Mouse (Mus musculus) liver, embryonic 14.5 days (tissue): ENCODE measurements at regions not wholly inside any gene's neighbourhood (a gene's known extent, or its start where the extent isn't known, plus 50 kb on each side); places are given as distances from the start of the nearest gene placed in this dataset.

ENCODE experiments used
- ATAC-seq: fragments of 200-750 bp; cut with Nextera tagmentation; 2 replicates; pipeline ENCODE4 v1.8.0; 2017; ENCODE audit warnings: moderate number of reproducible peaks, mild to moderate bottlenecking, moderate library complexity; ENCODE audit not compliant: insufficient read depth
- DNase-seq, 3 experiments: peaks; one replicate each; pipeline ENCODE4 v3.0.0-alpha.2; 2012 to 2013; ENCODE audit warnings: low read depth in 3 of 3, low spot score in 3 of 3
- H3K27ac ChIP-seq: fragments of 300-500 bp; sonication (generic); 2 replicates; pipeline ENCODE4 v1.5.1; 2014; ENCODE audit warnings: moderate library complexity, mild to moderate bottlenecking, control low read depth, inconsistent platforms
- H3K27me3 ChIP-seq: fragments of 300-500 bp; sonication (generic); 2 replicates; pipeline ENCODE4 v1.6.1; 2014; ENCODE audit warnings: mild to moderate bottlenecking, low read length, moderate library complexity; ENCODE audit not compliant: control insufficient read depth, insufficient read depth
- H3K36me3 ChIP-seq: fragments of 300-500 bp; sonication (generic); replicated peaks from 2 replicates; pipeline ENCODE4 v1.6.1; 2014; ENCODE audit warnings: low read depth; ENCODE audit not compliant: control insufficient read depth, insufficient read depth
- H3K4me1 ChIP-seq, 2 experiments: fragments of 200-500 bp in 1 of 2; fragments of 300-500 bp in 1 of 2; sonication (generic) in 1 of 2; replicated peaks; 2 replicates each; pipeline ENCODE4 v1.6.1; 2012 to 2014; ENCODE audit warnings: antibody characterized with exemption in 1 of 2, inconsistent platforms in 1 of 2, low read length in 1 of 2; ENCODE audit not compliant: control insufficient read depth in 2 of 2, insufficient read depth in 2 of 2
- H3K4me2 ChIP-seq: fragments of 300-500 bp; sonication (generic); 2 replicates; pipeline ENCODE4 v1.6.1; 2014; ENCODE audit warnings: low read depth, mild to moderate bottlenecking, control low read depth, moderate library complexity
- H3K4me3 ChIP-seq, 2 experiments: fragments of 200-500 bp in 1 of 2; fragments of 300-500 bp in 1 of 2; sonication (generic) in 1 of 2; 2 replicates each; pipeline ENCODE4 v1.5.1; 2012 to 2014; ENCODE audit warnings: low read depth in 2 of 2, low read length in 2 of 2, mild to moderate bottlenecking in 2 of 2, control low read depth in 1 of 2, inconsistent platforms in 1 of 2, moderate library complexity in 1 of 2; ENCODE audit not compliant: insufficient read depth in 1 of 2
- H3K9ac ChIP-seq: fragments of 300-500 bp; sonication (generic); replicated peaks from 2 replicates; pipeline ENCODE4 v1.6.1; 2014; ENCODE audit warnings: mild to moderate bottlenecking, control low read depth, moderate library complexity
- H3K9me3 ChIP-seq: fragments of 300-500 bp; sonication (generic); 2 replicates; pipeline ENCODE4 v1.6.1; 2016; ENCODE audit warnings: low read length, mixed read lengths; ENCODE audit not compliant: control insufficient read depth
- CTCF ChIP-seq: IDR thresholded peaks from 2 replicates; pipeline ENCODE4 v1.5.1; 2016; ENCODE audit warnings: antibody characterized with exemption, low read depth, control low read depth
- EP300 ChIP-seq: IDR thresholded peaks from 2 replicates; pipeline ENCODE4 v1.6.1; 2016; ENCODE audit warnings: antibody characterized with exemption, low read depth
- WGBS: fragments of 180-500 bp; shearing (Covaris S2); extraction: QIAGEN DNeasy Blood & Tissue Kit; methylation state at CpG from one replicate; pipeline ENCODE4 v1.1.7; 2014; ENCODE audit not compliant: insufficient replicate concordance; 5-methylcytosine and 5-hydroxymethylcytosine counted together

DNA sequence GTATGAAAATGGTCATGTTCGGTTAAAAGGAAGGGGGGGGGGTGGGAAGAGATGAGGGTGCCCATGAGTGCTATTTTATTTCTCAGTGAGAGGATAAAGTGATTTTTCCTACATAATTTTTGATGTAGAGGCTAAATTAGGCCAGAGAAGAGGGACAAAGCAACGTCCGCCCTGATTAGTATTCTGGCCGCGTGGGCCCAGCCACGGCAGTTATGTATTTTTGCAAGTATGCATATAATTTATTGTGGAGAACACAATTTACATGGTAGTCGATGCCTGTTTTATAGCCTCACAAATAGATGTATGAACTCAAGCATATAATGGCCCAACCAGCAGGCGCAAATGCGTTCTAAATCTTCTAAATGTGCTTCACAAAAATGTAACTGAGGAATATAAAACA is 132.8 kb downstream of the Mrm1 start:
- DNase-seq (no peak), ATAC-seq (no peak)
- peaks cover 0 to 3% of the 10 kb centered on the region in 2 experiments; a peak in 2 of 4 replicates for H3K4me1 ChIP-seq
- TF ChIP-seq EP300 = no peak
- TF ChIP-seq CTCF = no peak
- H3K9me3 ChIP-seq = no peaks in the 10 kb centered on the region
- H3K27ac ChIP-seq = no peak overlapping the region
- H3K27me3 ChIP-seq = no peaks in the 10 kb centered on the region
- H3K4me2 ChIP-seq = no peak overlapping the region
- no peaks in the 10 kb centered on the region for H3K36me3 ChIP-seq
- no peak overlapping the region for H3K9ac ChIP-seq
- 78% methylated on average over 9 of the region's 9 CpGs for WGBS
- H3K4me3 ChIP-seq = no peak overlapping the region

DNA sequence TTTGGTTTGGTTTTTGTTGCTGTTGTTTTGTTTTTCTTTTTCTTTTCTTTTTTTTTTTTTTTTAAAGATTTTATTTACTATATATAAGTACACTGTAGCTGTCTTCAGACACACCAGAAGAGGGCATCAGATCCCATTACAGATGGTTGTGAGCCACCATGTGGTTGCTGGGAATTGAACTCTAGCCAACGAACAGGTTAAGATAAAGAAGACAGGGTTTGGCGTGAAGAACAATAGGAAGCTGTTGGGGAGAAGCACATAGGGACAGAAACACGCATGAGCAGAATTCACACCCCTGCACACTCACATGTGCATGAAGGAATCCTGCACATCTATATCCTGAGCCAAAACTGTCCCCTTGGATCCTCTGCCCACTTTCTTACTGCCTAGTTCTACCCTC is 135.0 kb downstream of the Mrm1 start:
- no peak overlapping the region for H3K27ac ChIP-seq
- TF ChIP-seq CTCF (no peak), EP300 (no peak)
- 67% methylated on average over 3 of the region's 3 CpGs for WGBS
- no peaks in the 10 kb centered on the region for H3K9me3 ChIP-seq
- H3K36me3 ChIP-seq = no peaks in the 10 kb centered on the region
- no peak overlapping the region for H3K4me3 ChIP-seq
- ATAC-seq = no peak
- DNase-seq = no peak
- H3K27me3 ChIP-seq = no peaks in the 10 kb centered on the region
- no peak overlapping the region for H3K4me2 ChIP-seq
- peaks cover 0 to 3% of the 10 kb centered on the region in 2 experiments; a peak in 2 of 4 replicates for H3K4me1 ChIP-seq
- no peak overlapping the region for H3K9ac ChIP-seq

DNA sequence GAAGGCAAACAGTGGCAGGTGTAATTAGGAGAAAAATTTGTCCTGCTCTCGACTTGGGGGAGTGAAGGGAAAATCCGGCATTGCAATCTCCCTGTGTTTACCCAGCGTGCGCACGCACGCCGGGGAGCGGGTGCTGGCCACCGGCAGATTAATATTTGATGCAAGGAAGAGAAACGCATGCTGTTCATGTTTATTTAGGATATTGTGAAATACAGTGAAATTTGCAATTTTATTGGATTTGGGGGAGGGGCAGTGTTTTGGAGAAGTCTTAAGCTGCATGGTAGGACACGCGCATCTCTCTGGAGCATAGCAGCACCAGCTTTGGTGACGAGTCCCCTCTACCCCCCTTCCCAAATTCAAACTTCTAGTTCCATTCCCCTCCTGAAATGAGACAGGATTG is 136.4 kb downstream of the Mrm1 start:
- DNase-seq (no peak), ATAC-seq (no peak)
- H3K36me3 ChIP-seq = no peaks in the 10 kb centered on the region

DNA sequence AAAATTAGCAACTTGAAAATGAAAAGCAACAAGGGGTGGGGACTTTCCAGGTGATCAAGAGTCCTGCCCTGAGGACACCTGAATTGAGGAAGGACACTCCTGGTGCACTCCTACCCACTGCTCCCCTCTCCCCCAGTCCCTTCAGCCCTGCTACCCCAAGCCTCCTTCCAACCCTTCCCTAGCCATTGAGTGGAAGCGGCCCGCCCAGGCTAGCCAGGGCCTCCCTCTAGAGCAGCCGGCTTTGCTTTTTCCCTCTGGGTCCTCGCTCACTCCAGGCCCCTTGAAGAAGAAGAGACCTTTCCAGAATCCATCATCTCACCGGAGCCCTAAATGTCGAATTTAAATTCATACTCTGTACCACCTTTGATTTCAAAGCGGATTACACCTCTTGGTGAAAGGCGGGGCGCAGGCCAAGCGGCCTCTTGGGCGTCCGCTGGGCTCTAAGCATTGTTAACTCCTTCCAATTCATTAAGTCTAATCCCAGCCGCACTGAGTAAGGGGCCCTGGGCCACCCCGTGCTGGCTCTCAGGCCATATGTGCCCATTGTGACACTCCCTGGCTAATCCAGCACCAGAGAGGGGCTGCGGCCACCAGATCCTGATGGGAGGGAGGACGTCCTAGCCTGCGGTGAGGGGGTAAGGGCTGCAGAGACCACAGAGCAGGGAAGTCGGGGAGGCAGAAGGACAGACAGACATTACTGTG is 142.8 kb downstream of the Mrm1 start:
- WGBS = 45% methylated on average over 18 of the region's 18 CpGs
- Histone ChIP-seq H3K4me2 (no peak overlapping the region), H3K4me1 (no peaks in the 10 kb centered on the region), H3K9ac (no peak overlapping the region), H3K4me3 (no peak overlapping the region), H3K36me3 (no peaks in the 10 kb centered on the region), H3K27me3 (no peaks in the 10 kb centered on the region; the same call in 1 of the 2 replicates), H3K27ac (no peak overlapping the region), H3K9me3 (no peaks in the 10 kb centered on the region)
- no peak for TF ChIP-seq EP300
- TF ChIP-seq CTCF = no peak
- DNase-seq = no peak
- ATAC-seq = no peak

More for the DNA sequence above, 136.4 kb downstream of the Mrm1 start:
- H3K9me3 ChIP-seq = no peaks in the 10 kb centered on the region
- H3K9ac ChIP-seq = no peak overlapping the region
- no peak overlapping the region for H3K27ac ChIP-seq
- no peak for TF ChIP-seq CTCF
- TF ChIP-seq EP300 = no peak
- H3K4me2 ChIP-seq = no peak overlapping the region
- peaks cover 0 to 3% of the 10 kb centered on the region in 2 experiments; a peak in 2 of 4 replicates for H3K4me1 ChIP-seq
- no peaks in the 10 kb centered on the region for H3K27me3 ChIP-seq
- 79% methylated on average over 13 of the region's 13 CpGs for WGBS
- H3K4me3 ChIP-seq = no peak overlapping the region

DNA sequence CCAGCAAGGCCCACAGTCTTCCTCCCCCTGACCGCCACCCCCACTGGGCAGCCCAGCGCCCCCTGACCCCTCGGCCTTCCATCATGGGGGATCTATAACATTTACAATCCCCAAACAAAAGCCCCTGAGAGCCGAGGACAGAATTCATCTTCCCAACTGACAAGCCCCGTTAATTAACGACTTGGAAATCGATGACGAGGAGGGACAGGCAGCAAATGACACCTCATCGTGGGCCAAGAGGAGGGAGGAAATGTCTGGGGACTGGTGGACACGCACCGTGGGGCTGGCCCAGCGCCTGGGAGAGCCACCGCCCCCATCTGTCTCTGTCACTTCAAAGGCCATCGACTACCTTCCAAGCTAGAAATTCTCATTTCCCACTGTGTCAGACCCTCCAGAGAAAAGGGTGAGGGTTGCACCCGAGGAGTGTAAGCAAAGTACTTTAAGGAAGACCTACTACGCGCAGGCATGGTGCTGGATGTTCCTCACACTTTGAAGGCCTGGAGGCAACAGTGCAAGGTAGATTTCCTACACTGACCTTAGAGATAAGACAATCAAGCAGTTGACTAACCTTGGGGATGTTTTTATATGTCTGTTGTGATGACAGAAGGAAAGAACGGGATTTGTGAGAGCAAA is 146.4 kb downstream of the Mrm1 start:
- H3K4me3 ChIP-seq = no peak overlapping the region
- H3K27ac ChIP-seq = no peak overlapping the region
- no peaks in the 10 kb centered on the region; the same call in 1 of the 2 replicates for H3K27me3 ChIP-seq
- H3K36me3 ChIP-seq = no peaks in the 10 kb centered on the region
- no peak for DNase-seq
- TF ChIP-seq CTCF (no peak), EP300 (no peak)
- ATAC-seq = no peak
- no peaks in the 10 kb centered on the region for H3K9me3 ChIP-seq
- no peak overlapping the region for H3K9ac ChIP-seq
- H3K4me2 ChIP-seq = no peak overlapping the region
- WGBS = 52% methylated on average over 18 of the region's 18 CpGs
- H3K4me1 ChIP-seq = no peaks in the 10 kb centered on the region
